14 mouse cellular contexts compared by ENCODE assay signal in genomic region chr6:41178896-41179295, GRCm38 (mm10).
DNase-seq lines count a peak whose midpoint lies in the region; ATAC-seq and TF ChIP-seq lines count a peak whose summit lies in the region.
"Had no signal": no experiment of that assay in that cellular context is flagged by ENCODE, and none has a peak within 500 bp of the region (broad histone marks: within the 10 kb centered on the region; RNA-seq: fewer than 3 reads in every experiment).

No protein-coding gene starts in this region.

- H3K27ac ChIP-seq in thymus, adult 2 months (ENCODE audit: control insufficient read depth, insufficient read depth, low read length), result peak overlapping the region; percentile 87; the same call in 1 of the 2 replicates
- H3K27ac ChIP-seq: limb, embryonic 15.5 days had no signal

- ATAC-seq in granulocyte monocyte progenitor cell, adult 5-6 weeks (replicated peaks; ENCODE audit: poor library complexity, severe bottlenecking), result peak; percentile 48
- ATAC-seq: forebrain, embryonic 14.5 days had no signal

- no peaks in the 10 kb centered on the region for H3K36me3 ChIP-seq in thymus, adult 2 months (ENCODE audit: control insufficient read depth, insufficient read depth, low read length)
- H3K36me3 ChIP-seq: limb, embryonic 15.5 days had no signal

- DNase-seq in 3T3-L1 (ENCODE audit: low read depth, low spot score), result peak; percentile 5
- peak; percentile 65 for DNase-seq in CD4-positive, CD25-positive, alpha-beta regulatory T cell, adult 2 months (ENCODE audit: low read depth, low spot score)
- peak; percentile 39 for DNase-seq in thymus, adult 2 months
- no peak for DNase-seq in spleen, postnatal 36 days (ENCODE audit: low spot score in 2 of 2)
- no peak for DNase-seq in embryo, embryonic 10 days (ENCODE audit: low spot score)
- DNase-seq in layer of hippocampus, postnatal 25 days (ENCODE audit: extremely low spot score in 1 of 2, low spot score in 1 of 2), result no peak
- DNase-seq: cerebellum, adult 11-12 months; heart, postnatal 4 days; kidney, adult 11 months; lung, embryonic 14.5 days had no signal

- WGBS in thymus, adult 2 months, result 50% methylated on average over 7 of the region's 7 CpGs

- no peak overlapping the region for H3K4me3 ChIP-seq in thymus, adult 2 months (ENCODE audit: control insufficient read depth, insufficient read depth, low read length)
- H3K4me3 ChIP-seq: limb, embryonic 15.5 days; megakaryocyte, embryonic 14.5 days had no signal

- TF ChIP-seq POLR2A in thymus, adult 2 months (IDR thresholded peaks at IDR 0.05; ENCODE audit: control insufficient read depth, extremely low read depth, insufficient read depth, low read length, poor library complexity), result no peak

- no peak for TF ChIP-seq CTCF in thymus, adult 2 months (IDR thresholded peaks at IDR 0.05; ENCODE audit: borderline replicate concordance, control insufficient read depth, extremely low read depth, insufficient read depth, low read length, poor library complexity)

- no peaks in the 10 kb centered on the region for H3K27me3 ChIP-seq in thymus, adult 2 months (ENCODE audit: control insufficient read depth, insufficient read depth, low read length)
- H3K27me3 ChIP-seq: limb, embryonic 15.5 days; megakaryocyte, embryonic 14.5 days had no signal

- H3K4me1 ChIP-seq in thymus, adult 2 months (replicated peaks; ENCODE audit: control insufficient read depth, insufficient read depth, low read length), result peaks cover 8% of the 10 kb centered on the region
- H3K4me1 ChIP-seq: limb, embryonic 15.5 days had no signal

Comparison
In these comparisons a context has a peak if more than half of its experiments do, and no peak if none do; other contexts are left out.
1. DNase-seq: peak in 3T3-L1 (single experiment), CD4-positive, CD25-positive, alpha-beta regulatory T cell, adult 2 months (single experiment) and thymus, adult 2 months (single experiment); none in spleen, postnatal 36 days (0 of 2), embryo, embryonic 10 days (single experiment) and layer of hippocampus, postnatal 25 days (0 of 2).